Mouse (Mus musculus) forebrain, embryonic 10.5 days (tissue): ENCODE results near the gene Cbx5. TPM values are rescaled to one million over a fixed set of nuclear protein-coding genes. Genes with fewer than 3 reads are reported as not detected.
A peak's percentile ranks its signal among the peaks of the same experiment; 100 is the strongest.

Experiments used
- DNase-seq: peaks from one replicate; pipeline ENCODE4 v3.0.0-alpha.2; 2017; ENCODE audit warnings: low spot score; ENCODE audit errors: extremely low spot score
- H3K27ac ChIP-seq: fragments of 300-500 bp; sonication (generic); 2 replicates; pipeline ENCODE4 v1.5.1; 2016; ENCODE audit warnings: mild to moderate bottlenecking
- H3K27me3 ChIP-seq: fragments of 300-500 bp; sonication (generic); 2 replicates; pipeline ENCODE4 v1.6.1; 2016; ENCODE audit warnings: mild to moderate bottlenecking; ENCODE audit not compliant: poor library complexity, severe bottlenecking
- H3K36me3 ChIP-seq: fragments of 300-500 bp; sonication (generic); replicated peaks from 2 replicates; pipeline ENCODE4 v1.6.1; 2016; ENCODE audit warnings: mild to moderate bottlenecking, moderate library complexity
- H3K4me1 ChIP-seq: fragments of 300-500 bp; sonication (generic); 2 replicates; pipeline ENCODE4 v1.6.1; 2016
- H3K4me3 ChIP-seq: fragments of 300-500 bp; sonication (generic); 2 replicates; pipeline ENCODE4 v1.5.1; 2016; ENCODE audit warnings: mild to moderate bottlenecking, moderate library complexity
- H3K9me3 ChIP-seq: fragments of 300-500 bp; sonication (generic); 2 replicates; pipeline ENCODE4 v1.6.1; 2016; ENCODE audit warnings: mild to moderate bottlenecking, moderate library complexity
- WGBS: fragments of 180-500 bp; shearing (Covaris S2); methylation state at CpG from one replicate; pipeline ENCODE4 v1.1.7; 2016; 5-methylcytosine and 5-hydroxymethylcytosine counted together
- polyA plus RNA-seq: library from polyadenylated mRNA; unstranded; fragments of >200 nt; fragmentation: Nextera tagmentation; extraction: Ambion mirVana; gene quantifications from 2 replicates; pipeline ENCODE4 v1.2.1, GENCODE M21; 2016

Gene Cbx5
- polyA plus RNA-seq, 1 experiment from 2014 or later, result 212 TPM

DNA sequence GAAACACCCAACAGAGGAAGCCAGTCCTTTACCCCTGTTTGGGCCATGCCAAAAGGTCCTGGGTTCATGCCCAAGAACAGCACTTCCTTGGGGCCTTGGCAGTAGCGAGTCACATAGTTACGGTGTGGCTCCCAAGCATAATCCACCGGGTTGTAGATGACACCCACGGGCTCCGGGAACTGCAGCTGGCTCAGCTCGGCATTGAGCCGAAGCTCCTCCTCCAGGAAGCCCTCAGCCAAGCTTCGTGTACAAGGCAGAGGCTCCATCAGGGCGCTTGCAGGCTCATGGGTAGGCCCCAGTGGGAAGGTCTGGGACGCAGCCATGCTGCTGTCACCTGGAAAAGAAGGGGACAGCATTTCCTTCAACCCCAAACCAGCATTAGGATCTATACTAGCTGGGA, 82.0 kb downstream of the Cbx5 start:
- peaks cover 53% of the 10 kb centered on the region for H3K27me3 ChIP-seq
- 0 out of 2 replicates have a peak, but pooled peaks cover 7% of the 10 kb centered on the region for H3K36me3 ChIP-seq

DNA sequence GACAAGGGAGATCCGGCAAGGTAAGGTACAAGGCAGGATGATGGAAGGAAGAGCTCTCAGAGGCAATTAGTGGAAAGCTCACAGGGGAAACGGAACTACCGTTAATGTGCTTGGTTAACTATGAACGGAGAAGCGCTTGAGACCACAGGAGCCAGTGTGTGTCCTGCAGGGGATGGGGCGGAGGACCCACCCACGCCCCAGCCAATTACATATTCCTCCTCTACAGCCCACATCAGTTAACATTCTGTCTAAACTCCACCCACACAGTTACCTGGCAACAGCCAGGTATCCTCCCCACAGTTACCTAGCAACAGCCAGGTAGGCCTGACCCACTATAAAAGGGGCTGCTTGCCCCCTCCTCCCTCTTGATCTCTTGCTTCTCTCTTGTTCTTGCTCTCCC, 82.7 kb downstream of the Cbx5 start:
- 46% methylated on average over 7 of the region's 7 CpGs for WGBS
- H3K27me3 ChIP-seq, result peaks cover 60% of the 10 kb centered on the region
- no peak for DNase-seq
- peaks cover 17% of the 10 kb centered on the region for H3K4me1 ChIP-seq
- no peak overlapping the region for H3K27ac ChIP-seq
- H3K4me3 ChIP-seq, result no peak overlapping the region
- H3K36me3 ChIP-seq, result 0 out of 2 replicates have a peak, but pooled peaks cover 7% of the 10 kb centered on the region
- no peaks in the 10 kb centered on the region for H3K9me3 ChIP-seq

More for the DNA sequence above, 82.0 kb downstream of the Cbx5 start:
- Histone ChIP-seq H3K9me3 (no peaks in the 10 kb centered on the region), H3K4me3 (no peak overlapping the region), H3K4me1 (peaks cover 24% of the 10 kb centered on the region), H3K27ac (no peak overlapping the region)
- no peak for DNase-seq
- 77% methylated on average over 10 of the region's 10 CpGs for WGBS

DNA sequence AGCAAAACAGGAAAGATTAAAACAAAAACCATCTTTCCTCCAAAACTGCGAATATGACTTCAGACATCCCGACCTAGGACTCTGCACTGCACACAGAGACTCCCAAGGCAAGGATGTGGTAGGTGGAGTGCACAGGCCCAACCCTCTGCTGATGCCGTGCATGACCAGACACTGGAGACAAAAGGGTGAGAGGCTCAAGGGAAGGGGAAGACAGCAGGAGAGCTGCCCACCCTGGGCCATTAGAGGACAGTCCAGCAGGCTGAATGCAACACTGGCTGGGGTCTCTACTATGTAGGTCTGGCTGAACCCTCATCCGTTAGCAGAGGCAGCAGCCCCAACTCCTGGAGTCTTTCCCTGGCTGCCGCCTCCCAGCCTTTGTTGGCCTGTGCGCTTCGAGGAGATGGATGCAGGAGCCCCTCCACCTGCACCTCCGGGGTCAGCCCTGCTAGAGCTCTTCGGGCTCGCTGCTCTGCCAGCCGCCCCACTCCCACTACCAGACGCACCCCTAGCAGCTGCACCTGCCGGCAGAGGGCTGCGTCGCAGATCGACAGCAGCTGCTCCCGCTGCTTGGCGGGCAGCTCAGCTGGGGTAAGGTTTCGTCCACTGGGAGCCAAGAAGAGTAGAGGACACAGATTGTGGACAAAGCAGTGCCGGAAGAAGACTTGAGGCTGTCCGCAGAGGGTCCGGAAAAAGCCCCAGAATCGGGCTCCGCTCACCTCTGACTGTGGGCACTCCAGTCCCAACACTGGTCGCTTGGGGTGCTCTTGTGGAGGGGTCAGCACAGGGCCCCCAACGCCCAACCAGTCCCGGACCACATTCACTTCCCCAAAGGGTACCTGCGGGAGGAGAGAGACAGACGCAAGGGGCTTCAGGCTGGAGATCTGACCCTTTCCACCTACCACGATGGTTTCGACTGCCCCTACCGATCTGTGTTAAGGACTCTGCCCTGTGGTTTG, 84.0 kb downstream of the Cbx5 start:
- 16% methylated on average over 32 of the region's 32 CpGs for WGBS
- Histone ChIP-seq H3K27me3 (peaks cover 68% of the 10 kb centered on the region), H3K27ac (peak overlapping the region; percentile 54), H3K9me3 (no peaks in the 10 kb centered on the region), H3K36me3 (0 out of 2 replicates have a peak, but pooled peaks cover 7% of the 10 kb centered on the region), H3K4me1 (peaks cover 16% of the 10 kb centered on the region), H3K4me3 (peak overlapping the region; percentile 19; the same call in 1 of the 2 replicates)
- DNase-seq, result no peak

DNA sequence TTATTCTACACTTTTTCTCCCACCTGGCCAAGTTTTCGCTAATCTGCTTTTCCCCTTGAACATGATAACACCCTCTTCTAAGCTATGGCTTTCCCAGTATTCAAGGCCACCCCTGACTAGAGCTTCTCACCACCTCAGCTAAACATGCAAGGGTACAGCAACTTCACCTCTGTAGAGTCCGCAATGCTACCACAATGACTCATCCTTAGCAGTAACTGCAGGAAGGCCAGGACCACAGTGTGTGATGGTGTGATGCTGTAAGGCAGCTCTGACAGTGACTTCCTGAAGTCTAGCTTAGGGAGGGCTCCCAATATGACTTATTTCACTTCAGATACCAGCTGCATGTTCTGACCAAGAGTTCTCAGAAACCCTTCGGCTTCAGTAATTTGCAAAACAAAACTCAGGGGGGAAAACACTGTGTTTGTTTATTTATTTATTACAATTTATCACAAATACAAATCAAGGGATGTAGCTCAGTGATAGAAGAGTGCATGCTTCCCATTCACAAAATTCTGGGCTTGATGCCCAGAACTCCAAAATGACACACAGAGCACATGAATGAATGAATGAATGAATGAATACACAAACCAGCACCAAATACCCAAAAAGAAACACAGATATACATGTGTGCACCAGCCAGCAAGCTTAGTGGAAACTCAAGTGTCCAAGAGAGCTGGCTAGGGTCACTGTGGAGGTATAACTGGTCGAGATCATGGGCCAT, 86.6 kb downstream of the Cbx5 start:
- no peak overlapping the region for H3K4me3 ChIP-seq

DNA sequence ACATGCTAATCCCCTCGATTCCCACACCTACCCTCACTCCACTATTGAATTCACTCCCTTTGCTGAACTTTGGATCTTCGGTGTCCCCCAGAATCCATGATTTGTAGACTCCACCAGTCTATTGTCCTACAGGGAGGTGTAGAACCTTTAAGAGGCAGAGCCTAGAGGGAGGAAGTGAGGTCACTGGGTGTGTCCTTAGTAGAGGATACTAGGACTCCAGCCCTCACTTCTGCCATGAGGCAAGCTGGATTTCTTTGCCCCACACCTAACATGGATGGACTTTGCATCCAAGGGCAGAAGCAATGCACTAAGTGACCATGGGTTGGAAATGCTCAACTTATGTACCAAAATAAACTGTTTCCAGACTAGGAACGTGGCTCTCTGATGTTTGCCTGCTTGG, 87.2 kb downstream of the Cbx5 start:
- no peaks in the 10 kb centered on the region for H3K9me3 ChIP-seq
- H3K36me3 ChIP-seq, result 0 out of 2 replicates have a peak, but pooled peaks cover 3% of the 10 kb centered on the region
- 80% methylated on average over 3 of the region's 3 CpGs for WGBS
- peaks cover 22% of the 10 kb centered on the region for H3K4me1 ChIP-seq
- no peak overlapping the region for H3K27ac ChIP-seq
- no peak for DNase-seq
- peaks cover 93% of the 10 kb centered on the region for H3K27me3 ChIP-seq
- H3K4me3 ChIP-seq, result no peak overlapping the region

More for the DNA sequence above, 86.6 kb downstream of the Cbx5 start:
- Histone ChIP-seq H3K27ac (no peak overlapping the region), H3K4me1 (peaks cover 16% of the 10 kb centered on the region), H3K9me3 (no peaks in the 10 kb centered on the region), H3K27me3 (peaks cover 93% of the 10 kb centered on the region), H3K36me3 (0 out of 2 replicates have a peak, but pooled peaks cover 7% of the 10 kb centered on the region)
- 87% methylated on average over 4 of the region's 4 CpGs for WGBS
- no peak for DNase-seq

DNA sequence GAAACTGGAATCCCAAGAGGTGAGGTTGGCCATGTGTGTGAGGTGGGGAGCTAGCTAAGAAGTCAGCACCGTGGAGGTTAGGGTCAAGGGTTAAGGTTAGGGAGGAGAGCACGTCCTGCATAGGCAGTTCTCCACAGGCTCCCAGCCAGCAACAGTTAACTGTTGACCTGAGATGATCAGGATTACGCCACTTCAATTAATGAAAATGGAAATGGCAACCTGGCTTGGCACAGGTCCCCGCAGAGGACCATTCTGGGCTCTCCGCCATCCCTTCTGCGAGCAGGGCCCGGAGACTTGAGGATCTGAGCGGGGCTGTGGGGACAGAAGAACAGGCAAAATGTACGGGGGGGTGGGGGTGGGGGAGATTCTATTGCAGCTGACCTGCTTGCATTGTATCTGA, 91.8 kb downstream of the Cbx5 start:
- no peak overlapping the region for H3K4me3 ChIP-seq
- H3K27me3 ChIP-seq, result peaks cover 95% of the 10 kb centered on the region
- 55% methylated on average over 9 of the region's 9 CpGs for WGBS
- DNase-seq, result no peak
- H3K27ac ChIP-seq, result no peak overlapping the region
- peaks cover 20% of the 10 kb centered on the region for H3K4me1 ChIP-seq
- no peaks in the 10 kb centered on the region for H3K36me3 ChIP-seq
- no peaks in the 10 kb centered on the region for H3K9me3 ChIP-seq

DNA sequence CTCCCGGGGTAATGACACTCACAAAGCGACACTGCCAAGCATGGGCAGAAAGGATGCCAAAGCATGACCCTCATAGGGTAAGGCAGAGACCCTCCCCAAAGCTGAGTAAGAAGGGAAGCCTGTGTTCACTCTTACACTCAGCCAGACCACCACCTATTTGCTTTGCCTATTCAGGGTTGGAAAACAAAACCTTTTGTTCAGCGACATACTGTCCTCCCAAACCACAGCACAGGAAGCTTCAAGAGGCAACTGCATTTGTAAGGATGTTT, 92.3 kb downstream of the Cbx5 start:
- Histone ChIP-seq H3K9me3 (no peaks in the 10 kb centered on the region), H3K27ac (no peak overlapping the region), H3K36me3 (no peaks in the 10 kb centered on the region), H3K4me3 (peak overlapping the region; percentile 56), H3K4me1 (peaks cover 20% of the 10 kb centered on the region), H3K27me3 (peaks cover 94% of the 10 kb centered on the region)
- WGBS, result 13% methylated on average over 3 of the region's 3 CpGs
- no peak for DNase-seq

DNA sequence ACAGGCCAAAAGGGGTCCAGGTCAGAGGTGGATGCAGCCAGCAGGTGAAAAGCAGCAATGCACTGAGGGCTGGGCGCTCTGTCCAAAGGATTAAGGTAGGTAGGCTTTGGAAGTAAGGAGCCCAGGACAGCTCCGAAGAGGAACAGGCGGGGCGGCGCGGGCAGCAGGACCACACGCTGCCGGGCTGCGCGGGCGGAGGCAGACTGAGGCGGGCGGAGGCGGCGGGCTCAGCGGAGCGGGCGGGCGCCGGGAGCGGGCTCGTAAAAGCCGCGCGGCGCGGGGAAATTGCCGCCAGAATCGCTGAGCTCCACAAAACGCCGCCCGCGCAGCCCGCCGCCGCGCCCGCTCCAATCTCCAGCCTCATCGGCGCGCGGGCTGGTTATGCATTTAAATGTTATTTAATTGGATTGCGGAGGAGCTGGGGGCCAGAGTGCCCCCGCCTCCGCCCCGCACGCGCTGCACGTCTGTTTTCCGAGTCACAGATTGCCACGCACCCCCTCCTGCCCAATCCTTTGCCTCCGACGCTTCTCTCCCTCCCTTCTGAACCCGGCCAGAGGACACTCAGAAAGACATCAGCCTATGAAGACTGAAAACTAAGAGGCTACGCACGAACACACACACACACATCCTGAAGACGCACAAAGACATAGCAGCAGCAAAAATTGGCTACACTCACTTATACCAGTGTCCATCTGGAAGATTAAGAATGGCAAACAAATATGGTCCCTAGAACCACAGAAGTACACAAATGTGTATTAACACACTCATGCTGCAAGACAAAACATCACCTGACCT, 92.8 kb downstream of the Cbx5 start:
- WGBS, result under 1% methylated on average over 57 of the region's 57 CpGs
- peak overlapping the region; percentile 75 for H3K27ac ChIP-seq
- peak overlapping the region; percentile 56 for H3K4me3 ChIP-seq
- H3K36me3 ChIP-seq, result no peaks in the 10 kb centered on the region
- H3K27me3 ChIP-seq, result peaks cover 91% of the 10 kb centered on the region
- no peaks in the 10 kb centered on the region for H3K9me3 ChIP-seq
- peaks cover 20% of the 10 kb centered on the region for H3K4me1 ChIP-seq
- no peak for DNase-seq

DNA sequence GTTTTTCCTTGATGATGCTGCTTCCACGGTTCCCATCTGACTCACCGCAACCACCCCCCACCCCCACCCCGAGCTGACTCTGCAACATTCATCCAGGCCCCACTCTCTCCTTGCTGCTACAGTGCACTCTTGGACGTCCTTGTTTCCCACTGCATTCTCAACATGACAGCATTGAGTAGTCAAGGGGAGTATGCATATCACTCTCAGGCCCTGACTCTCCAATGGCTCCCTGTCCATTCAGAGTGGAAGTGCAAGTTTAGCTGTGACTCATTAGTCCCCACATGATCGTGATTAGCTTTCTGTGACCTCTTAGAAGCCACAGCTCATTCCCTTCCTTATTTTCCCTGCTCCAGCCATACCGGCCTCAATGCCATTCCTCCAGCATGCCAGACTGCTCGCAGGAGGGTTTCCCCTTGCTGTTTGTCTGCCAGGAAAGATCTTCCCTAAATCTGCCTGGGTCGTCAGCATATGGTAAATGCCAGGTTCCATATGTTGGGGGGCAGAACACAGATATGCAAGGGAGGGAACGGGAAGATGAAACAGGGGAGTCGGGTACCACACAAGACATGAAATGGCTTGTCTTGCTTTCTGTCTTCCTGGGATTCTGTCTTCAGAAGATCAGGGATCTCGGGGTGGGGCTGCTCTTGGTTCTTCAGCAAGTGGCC, 93.8 kb downstream of the Cbx5 start:
- H3K4me1 ChIP-seq, result peaks cover 20% of the 10 kb centered on the region
- H3K4me3 ChIP-seq, result no peak overlapping the region
- no peaks in the 10 kb centered on the region for H3K9me3 ChIP-seq
- peaks cover 94% of the 10 kb centered on the region for H3K27me3 ChIP-seq
- 67% methylated on average over 11 of the region's 11 CpGs for WGBS
- no peak for DNase-seq
- H3K36me3 ChIP-seq, result no peaks in the 10 kb centered on the region
- H3K27ac ChIP-seq, result no peak overlapping the region

DNA sequence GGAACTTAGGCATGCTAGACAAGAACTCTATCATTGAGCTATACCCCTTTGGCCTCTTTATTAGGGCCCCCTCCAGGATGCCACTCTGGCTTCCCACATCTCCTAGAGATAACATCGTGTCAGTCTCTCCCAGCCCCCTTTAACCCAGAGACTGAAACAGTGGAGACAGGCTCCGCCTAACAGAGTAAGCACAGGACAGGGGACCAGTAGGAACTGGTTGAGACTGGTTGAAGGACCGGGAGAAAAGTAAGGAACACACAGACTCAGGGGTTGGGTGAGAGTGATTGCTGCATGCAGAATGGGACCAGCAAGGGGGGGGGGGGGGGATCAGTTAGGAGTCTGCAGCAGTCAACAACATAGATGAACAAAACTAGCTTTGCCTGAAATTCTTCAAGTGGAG, 95.4 kb downstream of the Cbx5 start:
- Histone ChIP-seq H3K27ac (no peak overlapping the region), H3K4me1 (peaks cover 20% of the 10 kb centered on the region), H3K36me3 (no peaks in the 10 kb centered on the region), H3K4me3 (no peak overlapping the region), H3K27me3 (peaks cover 94% of the 10 kb centered on the region), H3K9me3 (no peaks in the 10 kb centered on the region)
- WGBS, result 59% methylated on average over 3 of the region's 3 CpGs
- no peak for DNase-seq
